Mouse (Mus musculus) embryo, embryonic 11 days (tissue): Measurements from ENCODE around the gene Gm20671.
"Not testable (repeated sequence)": the region's sequence is repeated elsewhere in the genome, so short reads cannot be mapped to it uniquely, and the experiment has no call there.

Experiments used
- DNase-seq: peaks from one replicate; pipeline ENCODE4 v3.0.0-alpha.2; 2015

The Gm20671 gene

DNA sequence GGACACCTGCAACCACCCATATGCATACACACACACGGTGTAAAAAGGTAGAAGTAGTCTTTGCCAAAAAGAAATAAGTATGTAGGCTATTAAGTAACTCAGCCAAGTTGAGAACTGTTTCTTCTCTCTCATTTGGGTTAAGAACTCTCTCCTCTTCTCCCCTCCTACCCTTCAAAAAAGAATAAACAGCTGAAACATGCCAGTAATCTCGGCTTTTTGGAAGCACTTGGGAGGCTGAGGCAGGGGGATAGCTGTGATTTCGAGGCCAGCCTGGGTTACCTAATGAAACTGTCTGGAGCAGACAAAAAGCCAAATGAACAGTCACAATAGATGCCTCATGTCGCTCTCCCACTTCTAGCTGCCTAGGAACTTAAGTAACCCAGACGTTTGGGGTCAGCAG is 42.2 kb downstream of the Gm20671 start:
- DNase-seq = no peak

DNA sequence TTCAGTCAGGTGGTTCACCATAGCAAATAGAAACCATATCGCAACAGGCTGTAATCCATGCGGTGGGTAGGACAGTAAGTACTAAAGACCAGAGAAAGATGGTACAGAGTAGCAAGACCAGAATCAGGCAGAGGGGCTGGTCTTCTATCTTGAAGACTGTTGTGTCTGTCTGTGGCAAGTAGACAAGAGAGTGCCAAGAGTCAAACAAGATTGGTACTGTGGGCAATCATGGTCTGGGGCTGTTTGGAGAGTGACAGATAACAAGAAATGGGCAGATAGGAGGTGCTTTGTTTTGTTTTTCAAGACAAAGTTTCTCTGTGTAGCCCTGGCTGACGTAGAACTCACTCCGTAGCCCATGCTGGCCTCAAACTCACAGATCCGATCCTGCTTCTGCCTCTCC is 45.3 kb downstream of the Gm20671 start:
- DNase-seq = no peak

DNA sequence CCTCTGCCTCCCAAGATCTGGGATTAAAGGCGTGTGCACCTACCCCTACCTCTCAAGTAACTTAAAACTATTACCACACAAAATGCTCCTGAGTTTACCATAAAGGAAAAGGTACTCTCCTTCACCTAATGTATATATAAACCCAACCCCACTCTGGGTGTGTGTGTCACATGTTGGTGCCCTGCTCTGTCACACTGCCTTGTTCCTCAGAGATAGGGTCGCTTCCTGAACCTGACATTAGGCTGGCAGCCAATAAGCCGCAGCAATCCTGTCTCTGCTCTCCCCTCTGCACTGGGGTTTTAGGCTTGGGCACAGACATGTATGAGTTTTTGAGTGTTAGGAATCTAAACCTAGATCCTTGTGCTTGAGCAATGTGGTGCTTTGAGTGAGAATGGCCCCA is 48.7 kb downstream of the Gm20671 start:
- DNase-seq = no peak

DNA sequence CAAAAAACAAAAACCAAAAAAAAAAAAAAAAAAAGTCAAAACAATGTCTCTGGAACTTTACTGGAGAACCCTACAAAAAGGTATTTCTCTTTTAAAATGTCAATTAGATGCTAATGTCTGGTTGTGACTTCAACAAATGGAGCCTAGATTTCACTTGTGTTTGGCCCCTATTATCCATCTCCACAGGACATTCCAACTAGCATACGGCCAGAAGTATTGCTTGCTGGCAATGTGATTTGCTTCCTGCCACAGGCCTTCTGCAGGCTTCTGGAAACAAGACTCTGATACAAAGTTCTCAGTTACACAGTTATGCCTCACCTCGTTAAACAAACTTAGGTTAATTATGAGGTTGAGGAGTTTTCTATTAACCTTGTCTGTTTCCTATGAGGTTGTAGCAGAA is 54.5 kb downstream of the Gm20671 start:
- DNase-seq = no peak

DNA sequence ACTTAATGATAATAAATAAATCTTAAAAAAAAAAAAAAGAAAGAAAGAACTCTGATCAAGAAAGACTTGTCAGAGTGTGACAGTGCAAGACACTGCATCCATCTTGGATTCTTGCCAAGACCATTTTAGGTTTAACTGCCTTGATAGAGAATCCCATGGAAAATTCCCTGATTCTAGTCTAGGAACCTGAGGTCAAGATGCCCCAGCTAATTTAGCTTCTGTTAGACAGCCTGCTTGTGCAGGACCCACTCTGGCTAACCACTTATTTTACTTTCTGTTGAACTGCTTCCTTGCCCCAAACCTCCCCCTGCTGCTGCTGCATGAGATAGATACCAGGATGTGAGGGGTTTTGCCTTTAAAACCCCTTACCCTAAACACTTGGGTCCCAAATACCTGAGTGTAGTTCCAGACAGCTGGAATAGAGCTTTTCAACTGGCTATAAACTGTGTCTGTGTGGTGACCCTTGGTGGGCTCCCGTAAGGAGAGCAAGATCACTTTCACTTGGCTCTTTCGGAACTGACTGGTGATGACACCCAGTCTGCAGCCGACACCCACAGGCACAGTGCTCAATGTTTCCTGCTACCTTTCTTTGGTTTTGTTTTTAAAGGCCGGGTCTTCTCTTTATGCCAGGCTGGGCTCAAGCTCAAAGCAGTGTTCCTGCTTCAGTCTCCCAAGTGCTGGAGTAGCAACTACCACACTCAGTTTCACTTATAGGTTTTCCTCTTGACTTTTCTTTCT is 59.1 kb downstream of the Gm20671 start:
- DNase-seq = no peak

DNA sequence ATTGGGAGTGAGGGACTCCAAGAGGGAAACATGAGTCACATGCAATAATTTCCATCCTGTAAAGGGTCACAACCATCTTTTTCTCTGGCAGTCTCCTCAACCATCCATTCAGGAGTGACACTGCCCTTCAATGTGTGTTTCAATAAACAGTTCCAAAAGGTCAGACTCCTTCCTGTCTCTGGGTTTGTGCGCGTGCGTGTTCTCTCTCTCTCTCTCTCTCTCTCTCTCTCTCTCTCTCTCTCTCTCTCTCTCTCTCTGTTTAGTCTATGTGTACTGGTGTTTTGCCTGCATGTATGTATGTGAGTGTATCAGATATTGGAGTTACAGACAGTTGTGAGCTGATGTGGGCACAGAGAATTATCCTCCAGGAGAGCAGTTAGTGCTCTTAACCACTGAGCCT is 59.9 kb downstream of the Gm20671 start:
- DNase-seq = no peak

DNA sequence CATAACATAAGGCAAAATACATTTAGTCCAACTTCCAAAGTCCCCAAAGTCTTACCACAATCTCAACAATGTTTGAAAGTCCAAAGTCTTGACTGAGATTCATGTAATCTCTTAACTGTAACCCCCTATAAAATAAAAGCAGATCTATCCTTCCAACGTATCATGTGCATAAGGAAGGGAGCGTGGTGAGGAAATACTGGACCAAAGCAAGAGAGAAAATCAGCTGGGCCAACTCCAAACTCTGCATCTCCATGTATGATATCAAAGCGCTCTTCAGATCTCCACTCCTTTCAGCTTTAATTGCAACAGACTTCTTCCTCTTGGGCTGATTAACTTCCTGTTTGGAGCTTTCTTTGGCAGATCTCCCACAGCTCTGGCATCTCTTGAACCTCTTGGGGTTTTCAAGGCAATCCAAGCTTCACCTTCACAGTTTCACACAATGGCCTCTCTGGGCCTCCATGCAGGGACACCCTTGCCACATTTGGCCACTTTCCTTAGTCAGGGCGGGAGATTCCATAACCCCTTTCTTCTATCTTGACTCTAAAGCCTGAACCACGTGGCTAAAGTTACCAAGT is 65.3 kb downstream of the Gm20671 start:
- DNase-seq = no peak

DNA sequence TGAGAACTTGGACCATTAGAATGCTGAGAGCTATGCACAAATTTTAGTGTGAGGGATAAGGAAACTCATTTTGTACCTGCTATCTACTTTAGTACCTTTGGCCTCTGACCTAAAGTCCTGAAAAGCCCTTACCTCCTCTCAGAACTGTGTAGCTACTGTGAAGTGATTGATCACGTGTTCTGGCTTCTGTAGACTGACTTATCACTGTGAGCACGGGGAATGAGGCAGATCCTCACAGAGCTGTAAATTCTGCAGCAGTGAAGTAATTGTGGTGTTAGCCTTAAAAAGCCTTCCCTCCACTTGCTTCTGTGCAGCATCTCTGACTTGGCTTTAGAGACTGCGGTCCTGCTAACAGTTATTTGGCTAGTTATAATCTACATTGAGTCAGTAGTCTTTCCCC is 66.1 kb downstream of the Gm20671 start:
- DNase-seq = no peak

DNA sequence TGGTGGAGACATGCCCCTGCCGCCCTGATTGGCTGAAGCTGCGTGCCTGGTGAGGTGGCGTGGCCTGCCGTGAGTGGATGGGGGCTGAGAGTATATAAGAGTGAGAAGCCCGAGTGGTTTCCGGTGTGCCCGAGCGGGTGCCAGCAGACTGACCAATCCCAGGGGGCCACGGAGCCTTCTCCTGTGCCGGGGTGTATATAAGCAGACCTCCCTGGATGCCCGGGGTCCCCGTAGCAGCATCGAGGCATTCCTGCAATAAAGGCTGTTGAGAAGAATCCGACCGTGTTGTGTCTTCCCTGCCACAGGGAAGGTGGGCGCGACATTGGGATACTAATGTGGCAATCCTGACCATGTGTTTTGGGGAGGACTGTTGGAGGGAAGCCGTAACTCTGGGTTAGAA is 66.6 kb downstream of the Gm20671 start:
- not testable (repeated sequence) for DNase-seq

DNA sequence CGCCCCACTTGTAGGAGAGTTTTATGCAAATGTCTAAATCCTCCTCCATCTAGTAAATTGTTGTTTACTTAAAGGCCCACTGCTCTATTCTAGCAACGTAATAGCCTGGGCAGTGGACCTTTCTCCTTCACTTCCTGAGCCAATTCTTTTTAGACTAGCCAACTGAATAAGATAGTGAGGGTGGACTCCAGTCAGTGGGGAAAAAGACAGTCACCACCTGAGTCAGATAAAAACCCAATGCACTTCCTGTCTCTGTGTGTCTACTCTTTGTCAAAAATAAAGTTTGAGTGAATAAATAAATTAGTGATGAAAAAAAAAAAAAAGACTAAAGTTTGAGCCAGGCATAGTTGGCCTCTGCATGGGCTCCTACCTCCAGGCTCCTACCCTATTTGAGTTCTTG is 67.2 kb downstream of the Gm20671 start:
- DNase-seq = no peak

DNA sequence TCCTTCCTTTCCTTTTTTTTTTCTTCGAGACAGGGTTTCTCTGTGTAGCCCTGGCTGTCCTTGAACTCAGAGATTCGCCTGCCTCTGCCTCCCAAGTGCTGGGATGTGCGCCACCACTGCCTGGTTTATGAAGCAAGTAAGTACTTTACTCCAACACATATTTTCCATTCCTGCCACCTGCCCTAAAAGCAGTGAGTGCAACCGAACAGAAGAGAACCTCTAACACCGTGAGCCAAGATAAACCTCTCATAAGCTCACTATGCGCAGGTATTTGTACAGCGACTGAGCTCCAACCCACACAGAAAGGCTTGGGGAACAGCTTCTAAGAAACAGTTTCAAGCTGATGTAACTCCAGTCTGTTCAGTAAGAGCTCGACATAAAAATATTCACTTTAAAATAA is 70.8 kb downstream of the Gm20671 start:
- DNase-seq = no peak

DNA sequence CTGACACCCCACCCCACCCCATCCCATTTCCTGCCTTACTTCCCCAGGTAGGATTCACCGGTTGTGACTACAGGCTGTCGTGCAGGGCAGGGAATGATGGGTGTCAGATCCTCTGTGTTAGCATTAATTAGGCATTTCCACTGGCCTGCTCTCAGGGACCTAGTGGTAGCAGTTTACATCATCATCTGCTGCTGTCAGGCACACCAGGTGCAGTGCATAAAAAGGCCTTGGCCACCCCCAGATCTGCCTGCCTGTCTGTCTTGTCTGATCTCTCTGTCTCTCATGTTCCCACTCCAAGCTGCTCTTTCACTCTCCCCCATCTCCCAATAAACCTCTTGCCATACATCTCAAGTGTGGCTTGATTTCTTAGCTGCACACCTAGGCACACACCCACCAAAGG is 75.2 kb downstream of the Gm20671 start:
- DNase-seq = no peak

DNA sequence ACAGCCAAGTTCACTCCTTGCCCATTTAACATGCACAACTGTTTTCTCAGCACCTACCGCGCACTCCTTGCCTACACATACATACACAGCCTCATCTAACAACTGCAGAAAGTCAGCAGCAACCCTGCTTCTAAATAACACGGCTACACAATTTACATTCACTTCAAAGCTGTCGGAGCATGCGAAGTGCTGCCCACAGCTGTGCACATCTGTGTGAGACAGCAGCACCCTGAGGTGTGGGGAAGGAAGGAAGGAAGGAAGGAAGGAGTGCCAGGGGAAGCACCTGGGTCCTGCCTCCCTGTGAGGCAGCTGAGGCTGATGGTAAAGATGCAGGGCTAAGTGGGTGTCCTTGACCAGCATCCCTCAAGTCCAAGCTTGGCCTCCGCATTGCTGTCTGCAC is 78.0 kb downstream of the Gm20671 start:
- no peak for DNase-seq

DNA sequence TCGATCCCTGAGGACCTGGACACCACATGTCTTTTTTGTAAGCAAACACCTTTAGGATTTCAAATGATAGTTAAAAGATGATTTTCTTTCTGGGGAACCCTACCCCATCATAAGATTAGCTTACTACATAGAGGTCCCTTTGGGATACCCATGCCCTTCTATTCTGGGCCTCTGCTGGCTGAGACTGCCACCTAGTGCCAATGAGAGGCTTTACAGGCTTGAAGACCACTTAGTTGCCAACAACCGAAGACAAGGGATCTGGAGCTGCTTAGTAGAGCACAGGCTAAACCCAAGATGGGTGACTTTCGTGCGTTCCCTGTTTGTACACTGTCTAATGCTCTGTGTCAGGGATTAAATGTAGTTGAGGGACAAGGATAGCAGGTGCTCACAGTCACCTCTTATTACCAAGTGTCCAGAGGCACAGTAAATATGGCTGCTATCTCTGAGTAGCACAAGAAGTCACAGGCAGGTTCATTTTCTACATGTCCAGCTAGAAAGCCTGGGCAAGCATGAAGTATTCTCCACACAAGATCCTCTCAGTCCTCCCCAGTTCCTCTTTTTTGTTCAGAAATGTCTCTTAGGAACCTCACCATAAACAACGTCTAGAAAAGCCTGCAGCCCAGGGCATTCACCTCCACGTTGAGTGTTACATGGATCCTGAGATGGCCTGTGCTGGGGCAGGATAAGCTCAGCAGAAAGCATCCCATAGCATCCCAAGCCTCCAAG is 79.1 kb downstream of the Gm20671 start:
- DNase-seq = peak; percentile 76

DNA sequence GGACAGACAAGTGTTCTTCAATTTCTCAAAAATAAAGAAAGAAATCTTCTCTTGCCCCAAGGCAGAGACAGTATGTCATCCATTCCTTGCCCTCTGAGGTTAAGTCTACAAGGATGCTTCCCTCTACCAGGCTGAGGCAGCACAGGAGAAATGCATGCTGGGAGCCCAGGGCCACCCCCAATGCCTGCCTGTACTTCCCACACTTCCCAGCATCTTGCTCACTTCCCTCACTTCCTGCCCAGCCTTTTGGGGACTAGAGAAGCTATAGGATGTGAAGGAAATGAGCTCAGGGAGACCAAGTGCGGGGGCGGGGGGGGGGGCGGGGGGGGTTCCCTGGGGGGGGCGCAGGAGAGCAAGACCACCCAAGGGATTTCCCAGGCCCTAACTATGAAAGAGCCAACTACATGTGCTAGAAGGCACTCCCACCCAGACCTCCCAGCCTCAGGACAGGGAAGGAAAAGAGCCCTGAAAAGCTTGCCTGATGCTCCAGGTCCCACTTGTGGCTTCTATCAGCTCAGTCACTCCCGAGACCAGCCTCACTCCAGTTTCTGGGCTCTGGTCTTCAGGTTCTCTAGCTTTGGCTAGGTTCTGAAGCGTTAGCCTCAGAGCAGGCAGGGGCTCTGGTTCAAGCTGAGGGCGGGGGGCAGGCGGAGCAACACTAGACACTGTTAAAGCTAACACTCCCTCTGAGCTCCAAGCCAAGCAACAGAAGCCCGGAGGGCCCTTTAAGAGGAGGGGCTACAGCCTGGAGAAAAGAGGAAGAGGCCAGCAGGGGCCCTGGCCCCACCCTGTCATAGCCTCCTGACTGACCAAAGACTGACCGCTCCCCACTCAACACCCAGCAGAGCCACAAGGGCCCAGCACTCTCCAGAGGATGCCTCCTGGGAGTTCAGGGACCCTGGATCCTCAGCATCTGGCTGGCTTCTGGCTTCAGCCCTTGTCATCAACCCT is 80.9 kb downstream of the Gm20671 start:
- DNase-seq = peak; percentile 79

DNA sequence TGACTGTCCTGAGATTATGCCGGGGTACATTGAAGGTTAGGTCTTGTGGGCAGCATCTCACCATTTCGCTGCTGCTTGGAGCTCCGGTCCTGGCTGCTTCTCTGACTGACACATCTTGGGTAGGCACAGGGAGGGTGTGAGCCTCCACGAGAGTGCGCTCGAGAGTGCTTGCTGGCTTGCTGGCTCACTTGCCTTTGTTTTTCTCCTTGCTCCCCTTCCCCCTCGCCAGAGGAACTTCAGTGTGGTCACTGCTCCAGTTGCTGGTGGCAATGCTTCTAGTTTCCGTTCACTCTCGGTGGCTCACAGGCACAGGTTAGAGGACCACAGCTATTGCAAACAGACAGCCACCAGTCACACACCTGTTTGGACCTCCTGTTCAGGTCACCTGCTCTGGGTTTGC is 84.8 kb downstream of the Gm20671 start:
- DNase-seq = peak; percentile 41

DNA sequence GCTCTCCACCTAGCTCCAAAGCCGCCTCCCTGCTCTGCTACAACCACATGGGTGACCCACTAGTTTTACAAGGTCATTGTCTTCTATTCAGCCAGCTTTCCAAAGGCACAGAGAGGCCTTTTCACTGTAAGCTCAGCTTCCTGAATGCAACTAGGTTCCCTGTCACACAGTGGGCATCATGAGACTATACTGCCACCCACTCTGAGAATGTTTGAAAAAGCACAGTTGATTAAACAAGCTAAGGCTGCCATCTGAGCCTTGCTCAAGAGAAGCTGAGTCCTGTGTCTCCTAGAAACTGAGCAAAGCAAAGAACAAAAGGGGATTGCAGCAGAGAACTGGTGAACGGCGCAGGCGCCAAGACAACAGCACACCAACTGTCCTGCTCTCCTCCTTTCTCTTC is 85.5 kb downstream of the Gm20671 start:
- DNase-seq = not testable (repeated sequence)

DNA sequence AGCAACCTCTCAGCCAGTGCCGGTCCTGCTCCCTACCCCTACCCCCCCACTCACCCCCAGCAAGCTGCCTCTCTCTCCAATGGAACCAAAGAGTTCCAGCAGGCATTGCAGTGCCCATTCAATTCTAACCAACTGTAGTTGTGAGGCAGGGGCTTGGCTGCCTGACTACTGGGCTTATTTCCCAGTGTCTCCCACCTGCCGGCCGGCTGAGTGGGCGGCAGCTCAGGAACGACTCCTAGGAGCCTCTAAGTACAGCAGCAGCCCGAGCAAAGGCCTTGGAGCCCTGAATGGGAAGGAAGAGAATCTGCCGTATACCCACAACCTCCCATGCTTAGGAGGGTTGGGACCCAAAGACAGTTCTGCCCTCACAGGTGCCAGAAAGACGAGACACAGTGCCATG is 86.1 kb downstream of the Gm20671 start:
- DNase-seq = not testable (repeated sequence)

DNA sequence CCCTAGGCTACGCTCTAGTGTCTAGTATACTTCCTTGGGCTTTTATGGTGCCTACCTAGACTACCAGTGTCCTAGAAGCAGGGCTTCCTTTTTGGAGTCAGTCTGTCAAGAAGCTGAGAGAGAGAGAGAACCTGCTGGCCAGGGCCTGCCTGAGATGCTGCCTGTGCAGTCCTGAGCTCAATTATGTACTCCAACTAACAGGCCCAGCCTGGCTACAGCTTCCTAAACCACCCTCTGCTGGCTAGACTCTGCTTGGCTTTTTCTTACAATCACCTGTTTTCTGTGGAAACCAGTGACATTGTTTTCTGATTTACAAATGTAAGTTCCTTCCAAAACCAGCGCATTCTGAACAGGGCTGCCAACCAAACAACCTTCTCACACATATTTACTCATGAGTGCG is 86.8 kb downstream of the Gm20671 start:
- DNase-seq = no peak

DNA sequence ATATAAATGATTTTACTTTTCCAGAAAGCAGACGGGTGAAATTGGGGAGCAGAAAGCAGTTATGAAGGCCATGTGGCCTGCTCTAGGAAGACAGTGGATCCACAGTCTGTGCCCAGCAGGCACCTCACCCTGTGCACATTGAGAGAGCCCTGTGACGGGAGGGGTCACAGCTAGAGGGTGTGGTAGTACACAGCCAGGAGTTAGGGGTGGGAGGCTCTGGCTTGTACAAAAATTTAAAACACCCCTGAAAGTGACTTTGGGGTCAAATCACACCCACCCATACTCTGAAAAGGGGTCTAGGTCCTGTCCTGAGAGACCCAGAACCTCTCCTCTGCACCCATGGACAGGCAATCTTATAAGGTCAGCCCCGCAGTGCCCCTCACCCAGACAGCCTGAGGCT is 90.1 kb downstream of the Gm20671 start:
- not testable (repeated sequence) for DNase-seq

DNA sequence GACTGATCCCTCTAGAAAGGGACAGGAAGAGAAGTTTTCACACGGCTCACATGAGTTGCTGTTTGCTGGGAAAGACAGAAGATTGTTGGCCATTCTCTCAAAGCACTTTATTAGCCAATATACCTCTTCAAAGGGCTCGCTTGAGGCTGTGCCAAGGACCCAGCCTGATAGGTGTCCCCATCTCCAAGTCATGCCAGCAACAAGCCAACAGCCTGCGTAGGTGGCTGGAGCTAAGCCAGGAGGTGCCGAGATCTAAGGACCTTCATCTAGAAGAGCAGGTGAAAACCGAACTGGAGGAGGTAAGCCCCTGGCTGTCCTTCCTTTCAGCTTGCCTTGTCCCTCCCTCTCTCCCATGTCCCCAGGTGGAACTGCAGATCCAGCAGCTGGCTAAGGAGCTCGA is 91.1 kb downstream of the Gm20671 start:
- DNase-seq = no peak

DNA sequence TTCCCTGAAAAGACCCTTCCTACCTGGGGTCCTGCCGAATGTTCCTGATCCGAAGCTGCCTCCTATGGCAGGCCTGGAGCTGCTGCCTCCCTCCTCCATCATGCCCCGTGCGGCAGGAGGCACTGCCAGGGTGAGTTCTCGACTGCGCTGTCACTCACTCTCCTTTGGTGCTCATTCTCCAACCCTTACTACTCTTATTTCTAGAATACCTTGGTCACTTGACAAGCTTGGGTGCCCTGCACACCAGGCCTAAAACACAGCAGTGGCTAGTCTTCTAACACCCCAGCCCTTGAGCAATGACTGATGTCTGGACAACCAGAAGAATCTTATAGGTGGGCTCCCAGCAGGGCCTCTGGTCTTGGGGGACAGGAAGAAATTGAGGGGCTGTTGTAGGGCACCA is 93.0 kb downstream of the Gm20671 start:
- not testable (repeated sequence) for DNase-seq

DNA sequence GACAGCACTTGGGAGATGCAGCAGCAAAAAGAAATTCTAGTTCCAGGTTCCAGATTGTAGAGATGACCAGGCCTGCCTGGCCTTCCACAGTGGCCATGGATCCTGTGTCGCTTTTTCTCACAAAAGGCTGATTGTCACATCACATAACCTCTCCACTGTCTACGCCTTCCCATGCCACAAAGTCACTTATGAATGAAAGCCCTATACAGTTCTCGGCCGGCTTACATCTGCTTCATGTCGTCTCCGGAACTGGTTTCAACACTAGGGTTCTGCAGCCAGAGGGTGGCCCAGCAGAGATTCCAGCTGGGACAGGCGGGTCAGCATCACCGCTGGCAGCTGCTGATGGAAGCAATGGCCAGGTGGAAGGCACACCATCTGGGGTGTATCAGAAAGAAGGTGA is 98.1 kb downstream of the Gm20671 start:
- DNase-seq = no peak
